Mouse (Mus musculus) urinary bladder, postnatal 25 days (tissue): ENCODE measurements around the gene Cox17.

Source experiments
- DNase-seq: peaks from one replicate; pipeline ENCODE4 v3.0.0; 2022; ENCODE audit warnings: low spot score

The Cox17 gene

GRCm38 (mm10) chr16:38349881-38350280 lies 3.1 kb downstream of the Cox17 start:
- DNase-seq: no peak

- DNase-seq: no peak
Measured at GRCm38 (mm10) chr16:38350361-38350855, 3.6 kb downstream of the Cox17 start.

GRCm38 (mm10) chr16:38350939-38351338 lies 4.1 kb downstream of the Cox17 start:
- DNase-seq: no peak

GRCm38 (mm10) chr16:38352031-38352430 lies 5.2 kb downstream of the Cox17 start:
- DNase-seq: no peak

- DNase-seq: no peak
Measured at GRCm38 (mm10) chr16:38352851-38353250, 6.1 kb downstream of the Cox17 start.

GRCm38 (mm10) chr16:38353642-38354041 lies 6.9 kb downstream of the Cox17 start:
- DNase-seq: no peak

GRCm38 (mm10) chr16:38354185-38354913 lies 7.6 kb downstream of the Cox17 start:
- DNase-seq: no peak

GRCm38 (mm10) chr16:38358256-38358812 lies 11.5 kb downstream of the Cox17 start:
- no peak for DNase-seq

- no peak for DNase-seq
Measured at GRCm38 (mm10) chr16:38359241-38359640, 12.4 kb downstream of the Cox17 start.

GRCm38 (mm10) chr16:38359857-38360256 lies 13.1 kb downstream of the Cox17 start:
- no peak for DNase-seq

- DNase-seq: no peak
Measured at GRCm38 (mm10) chr16:38360317-38360716, 13.5 kb downstream of the Cox17 start.

GRCm38 (mm10) chr16:38361933-38362332 lies 15.1 kb downstream of the Cox17 start, which contains the start of gene Popdc2:
Gene Popdc2 (plus strand): TSS chr16:38362209.
- DNase-seq: no peak

GRCm38 (mm10) chr16:38362493-38363255 lies 15.9 kb downstream of the Cox17 start:
- no peak for DNase-seq

GRCm38 (mm10) chr16:38363256-38363595 lies 16.4 kb downstream of the Cox17 start:
- no peak for DNase-seq

- DNase-seq: no peak
Measured at GRCm38 (mm10) chr16:38363657-38364056, 16.9 kb downstream of the Cox17 start.

- DNase-seq: no peak
Measured at GRCm38 (mm10) chr16:38365390-38365789, 18.6 kb downstream of the Cox17 start.

GRCm38 (mm10) chr16:38366231-38366630 lies 19.4 kb downstream of the Cox17 start:
- DNase-seq: no peak

- no peak for DNase-seq
Measured at GRCm38 (mm10) chr16:38368336-38368735, 21.5 kb downstream of the Cox17 start.

- DNase-seq: no peak
Measured at GRCm38 (mm10) chr16:38369000-38369399, 22.2 kb downstream of the Cox17 start.

- no peak for DNase-seq
Measured at GRCm38 (mm10) chr16:38369431-38369830, 22.6 kb downstream of the Cox17 start.

- no peak for DNase-seq
Measured at GRCm38 (mm10) chr16:38369992-38370484, 23.2 kb downstream of the Cox17 start.

- no peak for DNase-seq
Measured at GRCm38 (mm10) chr16:38370633-38371374, 24.0 kb downstream of the Cox17 start.
